Mouse (Mus musculus) E14TG2a.4 (cell line): Measurements from ENCODE around the gene Tifa.

Experiments
- CTCF ChIP-seq: conservative IDR thresholded peaks from 2 replicates; pipeline ENCODE4 v1.5.1; 2014; ENCODE audit warnings: low read length
- NANOG ChIP-seq: IDR thresholded peaks from 2 replicates; pipeline ENCODE4 v1.6.1; 2014; ENCODE audit warnings: borderline replicate concordance, low read length, mixed read lengths
- POU5F1 ChIP-seq: IDR thresholded peaks from 2 replicates; pipeline ENCODE4 v1.6.1; 2014; ENCODE audit warnings: low read length, borderline replicate concordance

GRCm38 (mm10) chr3:127780921-127781320 is 8.7 kb upstream of the Tifa start:
- TF ChIP-seq CTCF (no peak), POU5F1 (no peak), NANOG (no peak)
